10 mouse cellular contexts compared by ENCODE assay signal in the genomic region with DNA sequence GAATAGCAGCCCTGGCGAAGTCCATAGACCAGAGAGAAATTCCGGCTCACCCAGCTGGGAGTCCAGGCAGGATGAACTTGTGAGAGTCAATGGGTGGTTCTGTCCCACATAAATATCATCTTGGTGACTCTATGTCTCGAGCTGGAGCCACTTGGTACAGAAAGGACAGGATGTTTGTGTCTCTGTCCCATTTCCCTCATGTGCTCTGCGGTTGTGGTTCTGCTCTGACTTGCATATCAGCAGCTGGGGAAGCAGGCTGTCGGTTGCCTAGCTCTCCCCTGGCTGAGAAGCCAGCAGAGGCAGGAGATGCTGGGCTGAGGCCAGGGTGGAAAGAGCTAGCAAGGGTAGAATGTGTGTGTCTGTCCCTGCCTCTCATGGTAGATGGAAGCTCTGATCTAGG. TPM values are rescaled to one million over a fixed set of nuclear protein-coding genes. Genes with fewer than 3 reads are reported as not detected.
DNase-seq lines count a peak whose midpoint lies in the region; ATAC-seq lines count a peak whose summit lies in the region.
"Had no signal": no experiment of that assay in that cellular context is flagged by ENCODE, and none has a peak within 500 bp of the region (broad histone marks: within the 10 kb centered on the region; RNA-seq: fewer than 3 reads in every experiment).

TSS of gene Gm10392 (minus strand) at position 156 of the 400 bp plus-strand sequence.

- no peak for ATAC-seq in heart, embryonic 11.5 days (replicated peaks; ENCODE audit: insufficient number of reproducible peaks, low FRiP score, low TSS enrichment)
- peak; percentile 91 for ATAC-seq in activated CD4-positive, CD25-positive, alpha-beta regulatory T cell, adult 4 months
- no peak for ATAC-seq in liver, embryonic 16.5 days (ENCODE audit: low read depth)
- no peak for ATAC-seq in forebrain, embryonic 13.5 days

- WGBS in heart, embryonic 11.5 days (ENCODE audit: insufficient replicate concordance): 56% methylated on average over 5 of the region's 5 CpGs
- WGBS in liver, embryonic 16.5 days (ENCODE audit: insufficient replicate concordance): 15% methylated on average over 5 of the region's 5 CpGs
- WGBS in forebrain, embryonic 13.5 days: 83% methylated on average over 5 of the region's 5 CpGs

- no peak within 1 kb of the TSS for H3K27ac ChIP-seq in heart, embryonic 11.5 days (ENCODE audit: low read depth, low read length)
- H3K27ac ChIP-seq in liver, embryonic 16.5 days (ENCODE audit: low read length): peak within 1 kb of the TSS; percentile 52
- H3K27ac ChIP-seq in forebrain, embryonic 13.5 days: no peak within 1 kb of the TSS
- H3K27ac ChIP-seq: neural tube, embryonic 13.5 days had no signal

- H3K9ac ChIP-seq in heart, embryonic 11.5 days (ENCODE audit: low read depth, low read length): no peak within 1 kb of the TSS
- no peak within 1 kb of the TSS for H3K9ac ChIP-seq in liver, embryonic 16.5 days (ENCODE audit: low read depth, low read length)
- no peak within 1 kb of the TSS; the same call in 1 of the 2 replicates for H3K9ac ChIP-seq in forebrain, embryonic 13.5 days
- H3K9ac ChIP-seq: neural tube, embryonic 13.5 days had no signal

- peaks cover 21% of the 10 kb centered on the region for H3K27me3 ChIP-seq in heart, embryonic 11.5 days (ENCODE audit: control insufficient read depth, insufficient read depth, low read length)
- H3K27me3 ChIP-seq in liver, embryonic 16.5 days (ENCODE audit: control insufficient read depth, insufficient read depth, low read depth, low read length): peaks cover 48% of the 10 kb centered on the region
- H3K27me3 ChIP-seq in forebrain, embryonic 13.5 days: peaks cover 28% of the 10 kb centered on the region

- H3K9me3 ChIP-seq in heart, embryonic 11.5 days (replicated peaks; ENCODE audit: control insufficient read depth, low read length): no peaks in the 10 kb centered on the region
- H3K9me3 ChIP-seq in liver, embryonic 16.5 days (replicated peaks; ENCODE audit: control insufficient read depth, low read length): no peaks in the 10 kb centered on the region
- no peaks in the 10 kb centered on the region for H3K9me3 ChIP-seq in forebrain, embryonic 13.5 days (replicated peaks)
- H3K9me3 ChIP-seq: neural tube, embryonic 13.5 days had no signal

- H3K4me1 ChIP-seq in heart, embryonic 11.5 days (ENCODE audit: control insufficient read depth, insufficient read depth, low read length): peaks cover 20% of the 10 kb centered on the region
- H3K4me1 ChIP-seq in liver, embryonic 16.5 days (ENCODE audit: control insufficient read depth, low read depth, low read length): peaks cover 33% of the 10 kb centered on the region
- H3K4me1 ChIP-seq in forebrain, embryonic 13.5 days: peaks cover 39% of the 10 kb centered on the region

- H3K4me3 ChIP-seq in heart, embryonic 11.5 days (ENCODE audit: low read depth, low read length): no peak within 1 kb of the TSS
- no peak within 1 kb of the TSS for H3K4me3 ChIP-seq in liver, embryonic 16.5 days (ENCODE audit: low read depth, low read length)
- no peak within 1 kb of the TSS for H3K4me3 ChIP-seq in forebrain, embryonic 13.5 days
- H3K4me3 ChIP-seq: neural tube, embryonic 13.5 days had no signal

- H3K36me3 ChIP-seq in heart, embryonic 11.5 days (ENCODE audit: control insufficient read depth, insufficient read depth, low read length): no peaks in the 10 kb centered on the region
- no peaks in the 10 kb centered on the region for H3K36me3 ChIP-seq in liver, embryonic 16.5 days (ENCODE audit: control insufficient read depth, insufficient read depth)
- no peaks in the 10 kb centered on the region for H3K36me3 ChIP-seq in forebrain, embryonic 13.5 days (ENCODE audit: poor library complexity, severe bottlenecking)
- H3K36me3 ChIP-seq: neural tube, embryonic 13.5 days had no signal

- DNase-seq in heart, adult 8-10 months (ENCODE audit: low spot score): peak; percentile 52
- peak; percentile 80 to 84 for DNase-seq in spleen, postnatal 36 days (ENCODE audit: low spot score in 2 of 2)
- no peak for DNase-seq in yolk sac, embryonic 10.5 days (ENCODE audit: low spot score)
- DNase-seq in retina, embryonic 14.5 days (ENCODE audit: low spot score): no peak

- no peak within 1 kb of the TSS for H3K4me2 ChIP-seq in heart, embryonic 11.5 days
- H3K4me2 ChIP-seq in liver, embryonic 16.5 days (ENCODE audit: low read depth, low read length): no peak within 1 kb of the TSS
- H3K4me2 ChIP-seq in forebrain, embryonic 13.5 days: no peak within 1 kb of the TSS
- H3K4me2 ChIP-seq: neural tube, embryonic 13.5 days had no signal

RNA-seq across cellular contexts. Expression of gene Gm10392, which starts in this region (rescaled TPM):
- not detected for total RNA-seq in heart, adult 8-10 months (2022)
- polyA plus RNA-seq in heart, embryonic 11.5 days (2014; fragmentation: Nextera tagmentation; extraction: Ambion mirVana): 0.13 TPM in 1 of 2 replicates, not detected in the other
- polyA plus RNA-seq in activated CD4-positive, CD25-positive, alpha-beta regulatory T cell, adult 4 months (2017; shearing (Covaris generic)): 1 to 10 TPM in 1 of 2 experiments, under 1 TPM in 1; 0.85 to 1.6 TPM
- 0.09 and 0.17 TPM in 2 replicates for polyA plus RNA-seq in liver, embryonic 16.5 days (2015; fragmentation: Nextera tagmentation; extraction: Ambion mirVana)
- polyA plus RNA-seq in forebrain, embryonic 13.5 days (2015; fragmentation: Nextera tagmentation; extraction: Ambion mirVana): 0.12 and 0.16 TPM in 2 replicates
- polyA plus RNA-seq: embryonic facial prominence, embryonic 14.5 days had no signal

Comparison
In these comparisons a context has a peak if more than half of its experiments do, and no peak if none do; other contexts are left out.
1. Peak in DNase-seq in heart, adult 8-10 months; RNA of the gene not detected or under 1 TPM.
2. DNase-seq: peak in spleen, postnatal 36 days (2 of 2); none in yolk sac, embryonic 10.5 days (single experiment) and retina, embryonic 14.5 days (single experiment).